Mouse (Mus musculus): ENCODE data around the gene Usp21. TPM values are rescaled to one million over a fixed set of nuclear protein-coding genes. Genes with fewer than 3 reads are reported as not detected.
A peak's percentile ranks its signal among the peaks of the same experiment; 100 is the strongest.

Usp21 gene
- polyA plus RNA-seq, 1 experiment from 2014 or later: 101 TPM

DNA sequence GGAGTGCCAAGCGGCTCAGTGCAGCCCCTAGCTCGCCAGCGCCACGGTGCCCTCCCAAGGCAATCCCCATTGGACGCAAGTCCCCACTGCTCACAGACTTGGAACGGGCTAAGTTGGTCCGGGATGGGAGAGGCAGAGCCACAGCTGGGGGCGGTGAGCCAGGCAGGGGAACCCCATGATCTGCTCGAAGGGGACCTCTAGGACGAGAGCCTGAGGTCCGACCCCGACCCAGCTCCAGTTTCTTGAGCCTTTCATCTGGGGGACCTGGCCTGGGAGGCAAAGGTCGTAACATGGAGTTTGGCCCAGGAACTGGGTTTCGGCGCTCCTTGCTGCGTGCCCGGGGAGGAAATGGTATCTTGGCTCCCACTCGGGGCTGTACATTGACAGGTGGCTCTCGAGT lies 1.3 kb downstream of the Usp21 start:
- Histone ChIP-seq H3K27me3 (ENCODE audit: insufficient read depth, low read length) (no peaks in the 10 kb centered on the region), H3K4me1 (ENCODE audit: insufficient read depth, low read length) (peaks cover 28% of the 10 kb centered on the region), H3K9me3 (ENCODE audit: low read length) (no peaks in the 10 kb centered on the region), H3K4me2 (replicated peaks; ENCODE audit: low read depth, low read length) (peak overlapping the region; percentile 74), H3K36me3 (ENCODE audit: insufficient read depth, low read length) (peaks cover 55% of the 10 kb centered on the region), H3K9ac (replicated peaks; ENCODE audit: low read length) (no peak overlapping the region), H3K27ac (ENCODE audit: low read length) (no peak overlapping the region), H3K4me3 (ENCODE audit: low read length) (peak overlapping the region; percentile 98; the same call in 1 of the 2 replicates)
- no peak for ATAC-seq (ENCODE audit: low FRiP score, low TSS enrichment)
- WGBS: 90% methylated on average over 19 of the region's 19 CpGs

DNA sequence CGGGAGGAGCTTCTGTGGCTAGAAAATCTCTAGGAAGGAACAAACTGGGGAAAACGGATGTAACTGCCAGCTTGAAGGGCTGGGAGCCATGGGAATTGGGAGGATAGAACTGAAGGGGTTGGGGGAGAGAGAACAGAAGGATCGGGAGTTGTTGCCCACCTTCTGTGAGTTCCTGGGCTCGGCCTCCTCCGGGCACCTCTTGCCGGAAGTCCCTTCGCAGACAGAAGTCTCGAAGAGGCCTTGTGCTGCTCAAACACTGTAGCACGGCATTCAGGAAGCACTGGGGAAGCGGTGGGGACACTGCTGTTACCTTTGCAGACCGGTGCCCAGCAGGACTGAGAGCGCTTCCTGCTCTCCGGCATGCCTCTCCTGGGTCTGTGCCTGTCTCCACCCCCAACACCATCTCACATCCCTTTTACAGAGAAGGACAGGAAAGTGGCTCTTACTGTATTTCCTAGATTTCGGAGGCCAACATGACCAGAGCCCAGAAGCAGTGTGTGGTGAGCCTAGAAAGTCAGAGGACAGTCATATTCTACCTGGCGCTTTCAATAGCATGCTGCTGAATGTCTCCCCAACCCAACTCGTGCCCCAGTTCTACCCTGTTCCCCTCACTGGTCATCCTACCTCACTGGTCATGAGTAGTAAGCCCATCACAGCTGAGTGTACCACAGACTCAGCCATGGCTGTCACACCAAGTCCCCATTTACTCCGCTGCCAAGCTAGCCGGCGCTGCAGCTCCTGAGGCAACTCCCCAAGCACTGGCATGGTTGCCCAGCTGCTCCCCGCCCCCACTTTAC lies 2.5 kb downstream of the Usp21 start:
- Histone ChIP-seq H3K4me3 (ENCODE audit: low read length) (no peak overlapping the region), H3K9ac (replicated peaks; ENCODE audit: low read length) (0 out of 2 replicates have a peak overlapping the region, but pooled peaks have one; percentile 27), H3K4me1 (ENCODE audit: insufficient read depth, low read length) (peaks cover 28% of the 10 kb centered on the region), H3K9me3 (ENCODE audit: low read length) (no peaks in the 10 kb centered on the region), H3K36me3 (ENCODE audit: insufficient read depth, low read length) (peaks cover 55% of the 10 kb centered on the region), H3K27ac (ENCODE audit: low read length) (no peak overlapping the region), H3K4me2 (replicated peaks; ENCODE audit: low read depth, low read length) (no peak overlapping the region), H3K27me3 (ENCODE audit: insufficient read depth, low read length) (no peaks in the 10 kb centered on the region)
- 87% methylated on average over 20 of the region's 20 CpGs for WGBS
- ATAC-seq (ENCODE audit: low FRiP score, low TSS enrichment): no peak

DNA sequence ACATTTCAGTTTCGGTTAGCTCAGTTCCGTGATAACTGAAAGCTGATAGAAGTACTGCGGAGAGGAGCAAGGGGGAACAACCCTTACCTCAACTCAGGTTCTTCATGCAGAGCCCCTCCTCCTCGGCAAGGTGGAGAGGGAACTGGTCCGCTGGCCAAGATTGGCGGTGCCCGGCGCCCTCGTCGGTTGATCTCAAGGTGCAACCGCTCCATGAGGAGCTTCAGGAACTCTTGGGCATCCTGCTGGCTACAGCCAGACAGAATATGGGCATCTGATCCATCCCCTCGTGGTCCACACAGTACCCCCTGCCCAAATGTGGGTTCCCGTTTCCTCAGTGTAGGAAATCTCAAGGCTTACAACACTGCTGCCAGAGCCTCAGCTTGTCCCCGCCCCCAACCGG lies 3.3 kb downstream of the Usp21 start:
- no peak overlapping the region for H3K4me2 ChIP-seq (replicated peaks; ENCODE audit: low read depth, low read length)
- H3K4me3 ChIP-seq (ENCODE audit: low read length): no peak overlapping the region
- H3K4me1 ChIP-seq (ENCODE audit: insufficient read depth, low read length): peaks cover 36% of the 10 kb centered on the region
- no peak overlapping the region for H3K27ac ChIP-seq (ENCODE audit: low read length)
- peaks cover 48% of the 10 kb centered on the region for H3K36me3 ChIP-seq (ENCODE audit: insufficient read depth, low read length)
- no peaks in the 10 kb centered on the region for H3K27me3 ChIP-seq (ENCODE audit: insufficient read depth, low read length)
- no peak overlapping the region for H3K9ac ChIP-seq (replicated peaks; ENCODE audit: low read length)
- WGBS: 91% methylated on average over 15 of the region's 15 CpGs
- no peaks in the 10 kb centered on the region for H3K9me3 ChIP-seq (ENCODE audit: low read length)
- ATAC-seq (ENCODE audit: low FRiP score, low TSS enrichment): no peak

DNA sequence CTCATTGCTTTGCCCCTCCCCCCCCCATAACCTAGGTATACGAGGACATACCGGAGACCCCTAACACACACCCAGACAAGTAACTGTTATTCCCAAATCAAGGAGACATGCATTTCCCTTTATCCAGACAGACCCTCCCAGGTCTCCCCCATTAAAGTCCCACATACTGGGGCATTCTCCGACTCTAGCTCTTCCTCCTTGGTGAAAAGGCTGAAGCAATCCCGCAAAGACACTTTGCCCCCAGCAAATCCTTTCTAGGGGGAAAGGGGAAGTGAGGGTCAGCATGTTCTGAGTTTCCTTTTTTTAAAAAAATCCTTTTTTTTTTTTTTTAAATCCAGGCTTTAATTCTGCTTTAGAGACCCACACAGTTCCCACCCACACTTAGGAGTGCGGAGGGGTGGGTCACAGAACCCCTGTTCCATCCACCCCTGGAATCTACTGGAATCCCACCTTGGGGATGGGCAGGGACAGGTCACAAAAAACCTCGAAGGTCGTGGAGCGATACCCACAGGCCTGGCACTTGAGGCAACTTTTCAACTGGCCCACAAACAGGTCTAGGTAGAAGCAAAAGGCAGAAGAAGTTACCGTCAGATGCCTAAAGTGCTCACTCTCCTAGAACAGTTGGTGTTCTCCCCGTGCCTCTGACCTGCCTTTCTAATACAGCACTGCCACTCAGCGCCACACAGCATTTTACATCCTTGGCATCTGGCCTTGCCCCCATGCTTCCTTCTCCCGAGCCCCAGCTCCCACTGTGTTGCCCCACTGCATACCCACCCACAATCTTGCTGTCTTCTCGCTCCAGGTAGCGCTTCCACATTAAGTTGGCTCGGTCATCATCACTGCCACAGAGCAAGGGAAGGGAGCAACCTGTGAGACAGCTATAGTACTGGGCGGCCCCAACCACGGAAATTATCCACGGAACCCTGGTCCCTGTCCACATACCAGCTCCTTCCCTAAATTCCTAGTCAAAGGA lies 4.3 kb downstream of the Usp21 start:
- Histone ChIP-seq H3K9ac (replicated peaks; ENCODE audit: low read length) (no peak overlapping the region), H3K9me3 (ENCODE audit: low read length) (no peaks in the 10 kb centered on the region), H3K4me1 (ENCODE audit: insufficient read depth, low read length) (peaks cover 36% of the 10 kb centered on the region), H3K27ac (ENCODE audit: low read length) (no peak overlapping the region), H3K36me3 (ENCODE audit: insufficient read depth, low read length) (peaks cover 40% of the 10 kb centered on the region), H3K27me3 (ENCODE audit: insufficient read depth, low read length) (no peaks in the 10 kb centered on the region), H3K4me2 (replicated peaks; ENCODE audit: low read depth, low read length) (no peak overlapping the region), H3K4me3 (ENCODE audit: low read length) (no peak overlapping the region)
- no peak for ATAC-seq (ENCODE audit: low FRiP score, low TSS enrichment)
- WGBS: 90% methylated on average over 18 of the region's 18 CpGs

DNA sequence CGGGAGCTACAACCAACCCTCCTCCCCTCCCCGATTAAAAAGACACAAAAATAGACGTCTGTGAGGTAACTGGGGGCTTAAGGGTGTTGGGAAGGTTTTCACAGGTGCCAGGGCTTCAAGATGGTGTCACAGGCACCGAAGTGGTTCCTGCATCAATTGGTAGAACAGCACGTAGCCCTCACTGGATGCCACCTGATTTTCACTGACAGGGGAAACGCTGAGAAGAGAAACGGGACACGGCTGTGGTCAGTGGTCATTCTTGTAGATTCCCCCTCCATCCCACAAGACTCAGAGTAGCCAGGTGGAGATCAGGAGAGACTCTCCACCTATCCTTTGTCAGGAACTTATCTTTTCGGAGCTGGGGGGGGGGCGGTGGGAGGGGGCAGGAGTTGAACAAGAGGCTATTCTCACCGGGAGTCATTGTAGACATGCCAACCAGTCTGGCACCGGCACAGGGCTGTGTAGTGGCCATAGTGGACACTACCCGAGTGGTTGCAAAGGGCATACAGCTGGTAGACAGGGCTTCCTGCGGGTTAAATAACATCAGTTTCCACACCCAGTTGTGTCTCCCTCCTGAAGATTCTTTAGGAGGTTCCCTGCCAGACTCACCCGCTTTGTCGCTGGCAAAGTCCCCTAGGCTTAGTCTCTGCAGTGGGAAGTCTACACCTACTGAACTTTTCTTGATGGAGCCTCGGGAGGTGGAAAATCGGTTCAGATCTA lies 5.5 kb downstream of the Usp21 start:
- peak overlapping the region; percentile 93 for H3K27ac ChIP-seq (ENCODE audit: low read length)
- H3K27me3 ChIP-seq (ENCODE audit: insufficient read depth, low read length): no peaks in the 10 kb centered on the region
- no peaks in the 10 kb centered on the region for H3K9me3 ChIP-seq (ENCODE audit: low read length)
- peak overlapping the region; percentile 73 for H3K9ac ChIP-seq (replicated peaks; ENCODE audit: low read length)
- no peak for ATAC-seq (ENCODE audit: low FRiP score, low TSS enrichment)
- H3K4me3 ChIP-seq (ENCODE audit: low read length): peak overlapping the region; percentile 80
- H3K4me2 ChIP-seq (replicated peaks; ENCODE audit: low read depth, low read length): peak overlapping the region; percentile 80
- H3K4me1 ChIP-seq (ENCODE audit: insufficient read depth, low read length): peaks cover 29% of the 10 kb centered on the region
- 79% methylated on average over 18 of the region's 18 CpGs for WGBS
- peaks cover 52% of the 10 kb centered on the region for H3K36me3 ChIP-seq (ENCODE audit: insufficient read depth, low read length)

DNA sequence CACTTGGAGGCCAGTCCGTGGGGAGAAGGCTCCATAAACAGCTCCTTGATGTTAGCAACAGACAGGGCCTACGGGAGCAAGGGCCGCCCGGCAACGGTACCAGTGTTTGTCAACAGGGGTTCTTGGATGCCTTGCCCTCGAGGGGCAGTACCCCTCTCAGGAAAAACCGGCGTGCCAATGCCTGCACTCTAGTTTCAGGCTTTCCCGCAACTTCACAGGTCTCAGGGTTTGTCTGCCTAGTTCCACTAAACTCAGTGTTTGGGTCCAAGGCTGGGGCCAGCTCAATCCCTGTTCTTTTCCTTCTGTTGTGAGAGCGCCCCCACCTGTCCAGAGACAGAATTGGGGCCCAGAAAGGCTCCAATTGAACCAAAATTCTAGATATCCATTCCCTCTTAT lies 6.3 kb downstream of the Usp21 start:
- 0% methylated on average over 10 of the region's 10 CpGs for WGBS
- Histone ChIP-seq H3K27me3 (ENCODE audit: insufficient read depth, low read length) (no peaks in the 10 kb centered on the region), H3K4me1 (ENCODE audit: insufficient read depth, low read length) (peaks cover 23% of the 10 kb centered on the region), H3K36me3 (ENCODE audit: insufficient read depth, low read length) (peaks cover 58% of the 10 kb centered on the region), H3K9ac (replicated peaks; ENCODE audit: low read length) (peak overlapping the region; percentile 73), H3K27ac (ENCODE audit: low read length) (peak overlapping the region; percentile 93), H3K4me2 (replicated peaks; ENCODE audit: low read depth, low read length) (peak overlapping the region; percentile 80), H3K9me3 (ENCODE audit: low read length) (no peaks in the 10 kb centered on the region), H3K4me3 (ENCODE audit: low read length) (peak overlapping the region; percentile 80)
- peak; percentile 50 for ATAC-seq (ENCODE audit: low FRiP score, low TSS enrichment)

DNA sequence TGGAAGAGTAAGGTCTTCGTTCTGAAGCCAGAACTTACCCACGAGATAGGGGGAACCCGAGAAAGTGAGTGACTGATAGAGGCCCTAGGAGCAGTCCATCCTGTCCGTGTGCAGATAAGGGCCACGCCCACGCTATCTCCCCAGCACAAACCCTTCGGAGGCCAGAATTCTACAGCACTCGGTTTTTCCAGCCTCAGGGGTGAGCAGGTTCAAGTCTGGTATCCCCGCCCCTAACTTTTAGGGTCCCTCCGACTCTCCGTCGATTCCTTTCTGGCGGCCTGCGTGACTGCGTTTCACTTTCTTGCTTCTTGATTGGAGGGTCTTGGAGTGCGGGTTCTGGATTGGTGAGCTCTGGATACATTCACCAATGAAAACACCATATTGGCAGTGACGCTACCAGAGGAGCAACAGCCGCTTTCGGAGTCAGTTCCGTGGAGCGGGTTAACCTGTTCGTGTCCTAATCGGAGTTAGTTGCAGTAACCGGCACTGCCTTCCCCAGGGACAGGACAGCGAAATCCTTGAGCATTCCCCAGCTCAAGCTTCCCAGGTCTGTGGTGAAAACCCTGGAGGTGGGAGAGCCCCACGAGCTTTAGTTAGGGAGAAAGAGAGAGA lies 6.8 kb downstream of the Usp21 start, which contains the start of gene Ppox:
Gene Ppox, minus strand, starts transcription at position 271 of the 612 bp plus-strand sequence.
- ATAC-seq (ENCODE audit: low FRiP score, low TSS enrichment): peak; percentile 98
- Histone ChIP-seq H3K36me3 (ENCODE audit: insufficient read depth, low read length) (peaks cover 58% of the 10 kb centered on the region), H3K9ac (replicated peaks; ENCODE audit: low read length) (peak within 1 kb of the TSS; percentile 83), H3K9me3 (ENCODE audit: low read length) (no peaks in the 10 kb centered on the region), H3K4me1 (ENCODE audit: insufficient read depth, low read length) (peaks cover 21% of the 10 kb centered on the region), H3K4me2 (replicated peaks; ENCODE audit: low read depth, low read length) (peak within 1 kb of the TSS; percentile 88), H3K4me3 (ENCODE audit: low read length) (peak within 1 kb of the TSS; percentile 80), H3K27ac (ENCODE audit: low read length) (peak within 1 kb of the TSS; percentile 93), H3K27me3 (ENCODE audit: insufficient read depth, low read length) (no peaks in the 10 kb centered on the region)
- under 1% methylated on average over 26 of the region's 26 CpGs for WGBS

DNA sequence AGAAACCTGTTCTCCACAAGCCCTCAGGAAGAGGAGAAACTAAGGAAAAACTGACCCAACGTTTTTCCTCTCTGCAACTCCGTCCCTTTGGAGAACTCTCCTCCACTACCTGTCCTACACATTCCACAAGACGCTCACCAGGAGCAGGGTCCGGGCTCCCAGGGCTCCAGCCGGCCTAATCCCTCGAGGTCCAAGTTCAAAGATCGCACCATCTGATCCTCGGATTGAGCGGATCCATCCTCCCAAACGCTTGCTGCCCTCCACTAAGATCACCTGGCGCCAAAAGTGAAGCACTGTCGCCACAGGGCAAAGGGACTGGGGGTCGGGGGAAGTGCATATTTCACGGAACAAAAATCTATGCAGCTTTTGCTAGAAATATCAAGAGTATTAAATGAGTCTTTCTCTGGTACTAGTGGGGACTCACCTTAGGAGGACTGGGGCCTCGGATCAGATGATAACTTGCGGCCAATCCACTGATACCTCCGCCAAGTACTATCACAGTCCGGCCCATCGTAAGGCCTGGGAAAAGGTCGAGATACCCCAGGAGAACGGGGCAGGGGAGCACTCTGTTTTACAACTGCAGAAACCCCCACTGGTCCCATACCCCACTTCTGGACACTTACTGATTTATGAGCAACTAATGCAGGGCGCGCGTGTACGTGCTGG lies 7.4 kb downstream of the Usp21 start:
- Histone ChIP-seq H3K36me3 (ENCODE audit: insufficient read depth, low read length) (peaks cover 58% of the 10 kb centered on the region), H3K4me1 (ENCODE audit: insufficient read depth, low read length) (peaks cover 17% of the 10 kb centered on the region), H3K4me3 (ENCODE audit: low read length) (peak overlapping the region; percentile 80), H3K27me3 (ENCODE audit: insufficient read depth, low read length) (no peaks in the 10 kb centered on the region), H3K4me2 (replicated peaks; ENCODE audit: low read depth, low read length) (peak overlapping the region; percentile 88), H3K9ac (replicated peaks; ENCODE audit: low read length) (peak overlapping the region; percentile 83), H3K9me3 (ENCODE audit: low read length) (no peaks in the 10 kb centered on the region), H3K27ac (ENCODE audit: low read length) (peak overlapping the region; percentile 71)
- WGBS: under 1% methylated on average over 25 of the region's 25 CpGs
- ATAC-seq (ENCODE audit: low FRiP score, low TSS enrichment): peak; percentile 43
